Mouse (Mus musculus): ENCODE measurements around the gene Serpina6.
"Not testable (repeated sequence)": the region's sequence is repeated elsewhere in the genome, so short reads cannot be mapped to it uniquely, and the experiment has no call there.

DNA sequence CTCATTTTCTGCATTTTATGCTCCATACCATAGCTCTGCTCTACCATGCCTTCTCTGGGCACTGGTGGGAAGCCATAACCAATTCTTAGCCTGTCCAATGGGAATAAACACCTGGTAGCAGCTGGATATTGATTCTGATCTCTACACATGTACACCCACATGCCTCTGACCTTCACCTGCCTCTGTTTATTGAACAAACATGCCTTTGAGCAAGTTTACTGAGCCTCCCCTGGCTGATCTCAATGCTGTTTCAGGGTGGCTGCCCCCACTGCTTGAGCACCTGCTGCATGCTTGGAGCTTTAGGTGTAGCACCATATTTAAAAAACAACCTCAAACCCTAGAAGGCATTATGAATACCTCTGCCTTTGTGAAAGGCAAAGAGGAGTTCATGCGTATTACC is 22.8 kb upstream of the Serpina6 start:
- not testable (repeated sequence) for TF ChIP-seq CTCF, EP300 (IDR thresholded peaks at IDR 0.05; ENCODE audit: low read depth)

All from liver, embryonic 14.5 days (tissue).